Mouse (Mus musculus) left cerebral cortex, postnatal 36 days (tissue): ENCODE measurements around the gene Mbd3. TPM values are rescaled to one million over a fixed set of nuclear protein-coding genes. Genes with fewer than 3 reads are reported as not detected.

Experiments
- DNase-seq, 2 experiments: peaks; one replicate each; pipeline ENCODE4 v3.0.0; 2021 to 2022; ENCODE audit warnings: low spot score in 2 of 2, mixed read lengths in 1 of 2
- intact Hi-C: fragments of 180-260 bp; cut with DNase I; formaldehyde crosslinking; loops from one replicate; pipeline ENCODE4 v1.15.1; 2025
- total RNA-seq, 2 experiments: library from RNA; stranded (reverse); gene quantifications; 2 replicates each; pipeline ENCODE4 v1.2.3; 2021

Mbd3 gene
- total RNA-seq, 2 experiments from 2014 or later = 147 to 150 TPM

- no peak for DNase-seq
- intact Hi-C loops = no loop called here
Observed at GRCm38 (mm10) chr10:80430375-80430980, 31.1 kb upstream of the Mbd3 start.

GRCm38 (mm10) chr10:80429800-80430199 is 30.4 kb upstream of the Mbd3 start:
- intact Hi-C loops = no loop called here
- DNase-seq = no peak

- DNase-seq = no peak
- intact Hi-C loops = no loop called here
Observed at GRCm38 (mm10) chr10:80425041-80425440, 25.7 kb upstream of the Mbd3 start.

DNA sequence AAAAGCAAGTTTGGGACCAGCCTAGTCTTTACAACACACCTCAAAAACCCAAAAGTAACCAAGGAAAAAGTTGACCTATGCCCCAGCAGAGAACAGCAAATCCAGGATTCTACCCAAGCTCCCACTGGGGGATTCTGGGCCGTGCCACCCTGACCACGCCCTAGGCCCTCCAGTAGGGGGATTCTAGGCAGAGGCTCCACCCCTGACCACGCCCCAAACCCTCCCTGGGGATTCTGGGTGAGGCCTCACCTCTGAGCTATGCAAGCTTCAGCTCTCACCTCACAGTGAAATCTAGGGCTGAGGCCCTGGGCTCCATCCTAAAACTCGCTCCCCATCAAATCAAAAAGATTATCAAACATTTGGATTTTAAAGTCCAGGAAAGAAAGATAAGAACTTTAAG is 24.2 kb upstream of the Mbd3 start:
- DNase-seq = no peak
- intact Hi-C loops = no loop called here

DNA sequence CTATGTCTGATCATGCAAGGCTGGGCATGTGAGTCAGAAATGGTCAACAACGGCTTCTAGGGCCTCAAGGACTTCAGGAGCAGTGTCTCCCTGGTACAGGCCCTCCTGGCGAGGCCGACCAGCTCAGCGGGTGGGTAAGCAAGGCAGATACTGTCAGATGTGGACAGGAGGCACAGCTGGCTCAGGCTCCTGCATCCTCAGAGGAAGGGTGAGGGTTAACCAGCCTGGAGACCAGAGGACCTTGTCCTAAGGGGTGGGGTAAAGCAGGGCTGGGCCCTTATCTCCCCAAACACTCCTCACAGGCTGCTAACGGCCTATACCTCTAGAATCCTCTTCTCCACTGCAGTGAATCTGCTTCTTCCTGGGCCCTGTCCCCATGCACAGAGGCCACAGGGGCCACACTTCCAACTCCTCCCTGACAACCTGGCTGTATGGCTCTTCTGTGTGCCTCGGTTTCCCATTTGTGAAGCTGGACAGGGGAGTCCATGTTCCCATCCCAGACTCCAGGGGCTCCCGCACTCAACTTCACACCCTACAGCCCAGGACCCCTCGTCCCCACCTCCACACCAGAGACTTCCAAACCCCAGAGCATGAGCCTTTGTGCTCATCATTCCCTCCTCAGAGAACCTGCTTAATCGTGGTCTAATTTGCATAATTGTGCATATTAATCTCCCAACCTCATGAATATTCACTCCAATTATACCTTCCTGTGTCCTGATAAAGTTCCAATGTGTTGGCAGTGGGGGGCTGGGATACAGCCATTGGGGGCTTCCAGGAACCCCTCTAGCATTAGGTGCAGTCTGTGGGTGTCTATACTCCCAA is 22.5 kb upstream of the Mbd3 start:
- no peak for DNase-seq
- intact Hi-C loops = no loop called here

GRCm38 (mm10) chr10:80421208-80421607 is 21.9 kb upstream of the Mbd3 start:
- no peak for DNase-seq
- intact Hi-C loops = no loop called here

DNA sequence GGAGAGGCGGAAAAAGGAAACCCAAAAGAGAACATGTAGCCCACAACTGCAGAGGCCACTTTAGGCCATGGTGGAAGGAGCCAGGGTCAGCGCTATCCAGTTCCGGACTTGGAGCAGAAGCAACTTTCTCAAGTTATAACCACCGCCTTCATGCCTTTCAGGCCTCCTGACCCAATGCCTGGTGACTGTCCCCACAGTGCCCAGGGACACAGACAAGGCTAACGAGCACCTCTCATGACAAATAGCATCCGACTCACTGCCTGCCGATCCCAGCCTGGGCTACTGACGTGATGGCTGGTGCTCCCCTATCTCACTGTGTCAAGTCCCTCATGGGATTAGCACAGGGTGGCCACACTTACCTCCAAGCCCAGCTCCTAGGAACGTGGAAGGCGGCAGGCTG is 21.4 kb upstream of the Mbd3 start:
- intact Hi-C loops = no loop called here
- no peak for DNase-seq

DNA sequence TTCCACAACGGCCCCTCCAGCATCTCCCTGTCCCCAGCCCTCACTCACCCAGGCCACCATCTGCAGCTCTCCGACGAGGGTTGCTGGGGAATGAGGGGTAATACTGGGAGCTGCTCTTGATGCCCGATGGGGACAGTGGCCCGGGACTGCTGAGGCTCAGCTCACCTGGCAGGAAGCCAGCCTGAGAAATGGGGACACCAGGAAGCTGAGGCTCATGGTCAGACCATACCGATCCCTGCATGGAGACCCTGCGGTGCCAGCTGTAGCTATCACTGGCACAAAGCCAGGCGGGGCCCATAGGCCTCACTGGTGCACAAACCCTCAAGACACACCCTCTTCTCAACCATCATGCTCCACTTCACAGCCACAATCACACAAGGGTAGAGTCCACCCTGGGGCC is 20.1 kb upstream of the Mbd3 start:
- no peak for DNase-seq
- intact Hi-C loops = no loop called here

DNA sequence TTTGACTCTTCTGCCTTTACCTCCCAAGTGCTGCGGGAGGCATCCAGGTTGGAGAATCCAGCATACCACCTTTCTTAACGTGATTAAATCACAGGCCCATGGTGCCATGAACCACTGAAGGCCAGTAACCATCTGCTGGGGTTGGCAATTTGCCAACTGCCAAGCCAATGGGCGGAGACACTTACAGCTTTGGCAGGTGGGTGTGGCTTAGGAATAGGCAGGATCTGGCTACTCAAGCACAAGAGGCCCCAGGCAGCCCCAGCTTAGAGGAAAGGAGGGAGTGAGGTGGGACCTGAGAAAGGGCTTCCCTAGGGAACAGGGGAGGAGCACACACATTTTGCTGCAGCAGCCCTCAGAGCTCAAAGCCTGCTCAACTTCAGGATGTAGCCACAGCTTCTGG is 19.0 kb upstream of the Mbd3 start:
- no peak for DNase-seq
- intact Hi-C loops = no loop called here

- intact Hi-C loops = no loop called here
- DNase-seq = no peak
Observed at GRCm38 (mm10) chr10:80417841-80418240, 18.5 kb upstream of the Mbd3 start.

DNA sequence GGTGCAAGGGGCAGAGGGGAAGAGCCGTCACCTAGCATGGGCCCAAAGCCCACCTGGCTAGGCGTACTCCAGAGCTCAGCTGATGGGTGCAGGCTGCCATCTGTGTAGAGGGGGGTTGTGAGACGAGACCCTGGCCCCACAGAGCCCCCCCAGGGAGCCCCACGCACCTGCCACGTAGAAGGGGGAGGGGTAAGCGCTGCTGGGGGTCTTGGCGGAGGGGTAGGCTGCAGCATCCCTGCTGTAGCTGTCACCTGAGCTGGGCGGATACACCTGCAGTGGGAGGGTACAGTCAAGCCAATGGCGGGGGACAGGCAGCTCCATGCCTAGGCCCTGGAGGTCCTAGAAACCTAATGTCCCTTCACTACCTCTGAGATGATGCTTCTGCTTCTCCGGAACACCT is 18.0 kb upstream of the Mbd3 start:
- DNase-seq = no peak
- intact Hi-C loops = no loop called here

GRCm38 (mm10) chr10:80415566-80415965 is 16.2 kb upstream of the Mbd3 start:
- DNase-seq = no peak
- intact Hi-C loops = no loop called here

- peak; percentile 54 to 58 for DNase-seq
- intact Hi-C loops = no loop called here
Observed at GRCm38 (mm10) chr10:80412656-80413541, 13.5 kb upstream of the Mbd3 start.

DNA sequence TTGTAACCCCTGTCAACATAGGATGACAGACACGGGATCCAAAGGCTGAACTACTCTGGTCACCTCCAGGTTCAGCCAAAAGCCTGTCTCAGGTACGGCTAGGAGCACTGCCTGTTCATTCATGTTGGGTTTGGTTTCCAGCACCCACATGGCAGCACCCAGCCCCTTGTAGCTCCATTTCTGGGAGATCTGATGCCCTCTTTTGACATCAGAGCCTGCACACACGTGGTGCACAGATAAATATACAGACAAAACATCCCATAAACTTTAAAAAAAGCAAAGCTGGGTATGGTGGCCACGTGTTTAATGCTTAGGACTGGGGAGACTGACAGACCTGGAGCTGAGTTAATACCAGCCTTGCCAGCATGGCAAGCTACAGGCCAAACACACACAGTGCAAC is 8.6 kb upstream of the Mbd3 start:
- intact Hi-C loops = no loop called here
- no peak for DNase-seq

DNA sequence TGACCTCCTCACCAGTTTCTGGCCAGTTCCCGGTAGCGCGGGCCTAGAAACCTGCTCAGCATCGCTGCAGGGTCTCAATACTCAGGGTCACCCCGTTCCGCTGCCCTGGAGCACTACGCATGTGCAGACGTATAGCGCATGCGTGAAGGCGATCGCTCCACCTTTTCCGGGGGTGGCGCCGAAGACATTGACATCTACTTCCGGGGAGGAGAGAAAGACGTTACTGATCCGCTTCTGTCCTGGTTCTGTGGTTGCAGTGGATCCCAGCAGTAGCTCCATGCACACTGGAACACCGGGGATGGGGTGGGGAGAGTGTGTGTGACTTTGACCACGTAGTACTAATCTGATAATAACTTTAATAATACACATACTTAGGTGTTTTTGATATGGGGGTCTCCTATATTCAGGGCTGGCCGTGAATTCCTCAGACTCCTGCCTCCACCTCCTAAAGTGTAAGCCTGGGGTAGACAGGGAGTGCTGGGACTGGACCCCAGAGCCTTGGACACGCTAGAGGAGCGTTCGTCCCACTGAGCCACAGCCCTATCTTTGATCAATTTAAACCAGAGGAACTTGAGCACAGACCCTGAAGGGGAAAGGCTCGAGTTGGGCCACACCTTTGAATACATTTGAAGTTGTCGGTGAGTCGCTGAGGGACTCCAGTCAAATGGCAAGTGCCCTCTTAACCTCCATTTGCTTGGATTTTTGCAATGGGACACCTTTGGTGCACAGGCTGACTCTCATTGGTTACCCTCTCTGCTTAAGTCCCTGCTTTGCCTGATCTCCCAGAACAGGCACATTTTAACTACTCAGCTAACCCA is 7.5 kb upstream of the Mbd3 start, which contains the start of gene Uqcr11:
Gene Uqcr11 (minus strand): TSS at position 147 of the 818 bp plus-strand sequence.
- peak; percentile 89 to 92 for DNase-seq
- intact Hi-C loops = no loop called here

DNA sequence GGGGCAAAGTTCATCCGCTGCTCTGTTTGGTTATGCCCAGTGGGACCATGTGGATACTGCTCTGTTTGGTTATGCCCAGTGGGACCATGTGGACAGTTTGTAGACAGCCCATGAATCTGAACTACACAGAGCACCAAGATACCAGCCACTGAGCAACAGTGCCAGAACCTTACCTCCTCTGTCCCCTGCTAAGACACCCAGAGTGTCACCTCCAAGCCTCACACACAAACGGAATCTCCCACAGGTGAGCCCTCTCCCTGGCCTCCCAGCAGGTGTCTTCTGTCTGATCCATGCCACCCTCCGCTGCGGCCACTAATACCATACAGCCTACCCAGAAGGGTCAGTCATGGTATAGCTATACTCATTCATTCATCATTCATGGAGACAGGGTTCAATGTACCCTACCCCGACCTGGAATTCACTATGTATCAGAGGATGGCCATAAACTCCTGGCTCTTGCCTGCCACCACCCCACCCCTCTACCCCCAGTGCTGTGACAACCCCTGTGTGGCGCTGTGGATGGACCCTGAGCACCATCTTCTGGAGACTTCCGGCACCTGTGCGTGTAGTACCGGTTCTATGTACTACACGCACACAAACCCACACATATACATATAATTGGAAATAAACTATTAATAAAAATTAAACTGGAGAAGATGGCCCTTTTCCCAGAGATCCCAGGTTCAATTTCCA is 6.3 kb upstream of the Mbd3 start:
- intact Hi-C loops = no loop called here
- no peak for DNase-seq

- intact Hi-C loops = no loop called here
- no peak for DNase-seq
Observed at GRCm38 (mm10) chr10:80403044-80403692, 3.8 kb upstream of the Mbd3 start.

DNA sequence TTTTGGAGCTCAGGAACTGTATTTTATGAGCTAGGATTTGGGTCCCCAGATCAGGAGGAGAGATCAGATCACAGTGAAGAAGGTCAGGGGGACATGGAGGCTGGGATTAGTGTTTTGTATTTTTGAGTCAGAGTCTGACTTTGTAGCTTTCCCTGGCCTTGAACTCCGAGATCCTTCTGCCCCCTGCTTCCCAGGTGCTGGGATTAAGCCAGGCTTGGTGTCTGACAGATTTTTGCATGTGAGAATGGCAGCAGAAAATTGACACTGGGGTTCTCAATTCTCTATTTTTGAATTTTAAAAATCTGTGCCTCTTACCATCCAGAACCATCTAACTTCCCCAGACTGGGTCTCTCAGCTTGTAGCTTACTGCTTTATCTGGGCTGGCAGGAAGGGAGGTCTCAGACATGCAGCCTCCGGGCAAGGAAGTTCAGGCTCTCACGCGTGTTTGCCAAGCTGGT is 1.4 kb upstream of the Mbd3 start:
- DNase-seq = no peak
- intact Hi-C loops = no loop called here
